Mouse (Mus musculus): ENCODE data around the gene Mgme1. TPM values are rescaled to one million over a fixed set of nuclear protein-coding genes. Genes with fewer than 3 reads are reported as not detected.

Gene Mgme1
- total and polyA plus RNA-seq, 2 experiments from 2014 or later = 4.3 to 5.6 TPM

- Histone ChIP-seq H3K4me2 (ENCODE audit: low read depth, low read length, poor library complexity, severe bottlenecking) (no peak overlapping the region), H3K9me3 (ENCODE audit: low read length) (no peaks in the 10 kb centered on the region), H3K27me3 (ENCODE audit: insufficient read depth, low read length) (no peaks in the 10 kb centered on the region), H3K4me3 (ENCODE audit: low read depth, low read length) (no peak overlapping the region), H3K9ac (replicated peaks; ENCODE audit: low read length, poor library complexity, severe bottlenecking) (no peak overlapping the region), H3K4me1 (ENCODE audit: insufficient read depth, low read length) (no peaks in the 10 kb centered on the region), H3K27ac (ENCODE audit: low read depth, low read length) (no peak overlapping the region), H3K36me3 (ENCODE audit: insufficient read depth, low read length) (no peaks in the 10 kb centered on the region)
- no peak for TF ChIP-seq CTCF (IDR thresholded peaks at IDR 0.05)
- no peak for ATAC-seq (ENCODE audit: low FRiP score)
- WGBS = 97% methylated on average over 11 of the region's 11 CpGs
- no peak for DNase-seq (ENCODE audit: low spot score)
Observed at GRCm38 (mm10) chr2:144301101-144301500, 30.6 kb downstream of the Mgme1 start.

- Histone ChIP-seq H3K27me3 (ENCODE audit: insufficient read depth, low read length) (no peaks in the 10 kb centered on the region), H3K9ac (replicated peaks; ENCODE audit: low read length, poor library complexity, severe bottlenecking) (no peak overlapping the region), H3K4me1 (ENCODE audit: insufficient read depth, low read length) (no peaks in the 10 kb centered on the region), H3K4me3 (ENCODE audit: low read depth, low read length) (no peak overlapping the region), H3K27ac (ENCODE audit: low read depth, low read length) (no peak overlapping the region), H3K9me3 (ENCODE audit: low read length) (no peaks in the 10 kb centered on the region), H3K4me2 (ENCODE audit: low read depth, low read length, poor library complexity, severe bottlenecking) (no peak overlapping the region), H3K36me3 (ENCODE audit: insufficient read depth, low read length) (no peaks in the 10 kb centered on the region)
- TF ChIP-seq CTCF (IDR thresholded peaks at IDR 0.05) = 0 out of 2 replicates have a peak, but pooled peaks have one; percentile 20
- ATAC-seq (ENCODE audit: low FRiP score) (no peak), DNase-seq (ENCODE audit: low spot score) (no peak)
- 71% methylated on average over 18 of the region's 18 CpGs for WGBS
Observed at GRCm38 (mm10) chr2:144305721-144306294, 35.3 kb downstream of the Mgme1 start.

GRCm38 (mm10) chr2:144308561-144308960, 38.1 kb downstream of the Mgme1 start:
- Histone ChIP-seq H3K36me3 (ENCODE audit: insufficient read depth, low read length) (no peaks in the 10 kb centered on the region), H3K27me3 (ENCODE audit: insufficient read depth, low read length) (no peaks in the 10 kb centered on the region), H3K27ac (ENCODE audit: low read depth, low read length) (no peak overlapping the region), H3K4me3 (ENCODE audit: low read depth, low read length) (no peak overlapping the region), H3K4me2 (ENCODE audit: low read depth, low read length, poor library complexity, severe bottlenecking) (no peak overlapping the region), H3K9me3 (ENCODE audit: low read length) (no peaks in the 10 kb centered on the region), H3K9ac (replicated peaks; ENCODE audit: low read length, poor library complexity, severe bottlenecking) (no peak overlapping the region), H3K4me1 (ENCODE audit: insufficient read depth, low read length) (no peaks in the 10 kb centered on the region)
- no peak for ATAC-seq (ENCODE audit: low FRiP score)
- DNase-seq (ENCODE audit: low spot score) = no peak
- TF ChIP-seq CTCF (IDR thresholded peaks at IDR 0.05) = no peak
- WGBS = 56% methylated on average over 8 of the region's 8 CpGs

GRCm38 (mm10) chr2:144310273-144310672, 39.8 kb downstream of the Mgme1 start:
- Histone ChIP-seq H3K4me2 (ENCODE audit: low read depth, low read length, poor library complexity, severe bottlenecking) (no peak overlapping the region), H3K36me3 (ENCODE audit: insufficient read depth, low read length) (no peaks in the 10 kb centered on the region), H3K9me3 (ENCODE audit: low read length) (no peaks in the 10 kb centered on the region), H3K4me1 (ENCODE audit: insufficient read depth, low read length) (no peaks in the 10 kb centered on the region), H3K4me3 (ENCODE audit: low read depth, low read length) (no peak overlapping the region), H3K27ac (ENCODE audit: low read depth, low read length) (no peak overlapping the region), H3K9ac (replicated peaks; ENCODE audit: low read length, poor library complexity, severe bottlenecking) (no peak overlapping the region), H3K27me3 (ENCODE audit: insufficient read depth, low read length) (no peaks in the 10 kb centered on the region)
- WGBS = 17% methylated on average over 5 of the region's 5 CpGs
- ATAC-seq (ENCODE audit: low FRiP score) (no peak), DNase-seq (ENCODE audit: low spot score) (no peak)
- TF ChIP-seq CTCF (IDR thresholded peaks at IDR 0.05) = no peak

- ATAC-seq (ENCODE audit: low FRiP score) = no peak
- 83% methylated on average over 2 of the region's 2 CpGs for WGBS
Observed at GRCm38 (mm10) chr2:144311372-144311771, 40.9 kb downstream of the Mgme1 start.

GRCm38 (mm10) chr2:144324218-144324617, 53.8 kb downstream of the Mgme1 start:
- H3K4me1 ChIP-seq (ENCODE audit: insufficient read depth, low read length) = no peaks in the 10 kb centered on the region
- no peak for DNase-seq (ENCODE audit: low spot score)
- H3K9me3 ChIP-seq (ENCODE audit: low read length) = no peaks in the 10 kb centered on the region
- no peak overlapping the region for H3K27ac ChIP-seq (ENCODE audit: low read depth, low read length)
- no peak for TF ChIP-seq CTCF (IDR thresholded peaks at IDR 0.05)
- peaks cover 14% of the 10 kb centered on the region for H3K27me3 ChIP-seq (ENCODE audit: insufficient read depth, low read length)
- no peak for ATAC-seq (ENCODE audit: low FRiP score)
- H3K4me3 ChIP-seq (ENCODE audit: low read depth, low read length) = no peak overlapping the region
- H3K36me3 ChIP-seq (ENCODE audit: insufficient read depth, low read length) = no peaks in the 10 kb centered on the region
- H3K4me2 ChIP-seq (ENCODE audit: low read depth, low read length, poor library complexity, severe bottlenecking) = no peak overlapping the region
- no peak overlapping the region for H3K9ac ChIP-seq (replicated peaks; ENCODE audit: low read length, poor library complexity, severe bottlenecking)
- WGBS = 57% methylated on average over 3 of the region's 3 CpGs

More at GRCm38 (mm10) chr2:144311372-144311771, 40.9 kb downstream of the Mgme1 start:
- Histone ChIP-seq H3K9ac (replicated peaks; ENCODE audit: low read length, poor library complexity, severe bottlenecking) (no peak overlapping the region), H3K27me3 (ENCODE audit: insufficient read depth, low read length) (no peaks in the 10 kb centered on the region), H3K4me1 (ENCODE audit: insufficient read depth, low read length) (no peaks in the 10 kb centered on the region), H3K36me3 (ENCODE audit: insufficient read depth, low read length) (no peaks in the 10 kb centered on the region), H3K27ac (ENCODE audit: low read depth, low read length) (no peak overlapping the region), H3K9me3 (ENCODE audit: low read length) (no peaks in the 10 kb centered on the region), H3K4me2 (ENCODE audit: low read depth, low read length, poor library complexity, severe bottlenecking) (no peak overlapping the region), H3K4me3 (ENCODE audit: low read depth, low read length) (no peak overlapping the region)
- TF ChIP-seq CTCF (IDR thresholded peaks at IDR 0.05) = no peak
- no peak for DNase-seq (ENCODE audit: low spot score)
